Mouse (Mus musculus) layer of hippocampus, adult 8-10 months (tissue): Measurements from ENCODE around the gene Npas4. TPM values are rescaled to one million over a fixed set of nuclear protein-coding genes. Genes with fewer than 3 reads are reported as not detected.
"Not testable (repeated sequence)": the region's sequence is repeated elsewhere in the genome, so short reads cannot be mapped to it uniquely, and the experiment has no call there.

Source experiments
- DNase-seq, 2 experiments: peaks; one replicate each; pipeline ENCODE4 v3.0.0; 2022; ENCODE audit warnings: low spot score in 2 of 2
- total RNA-seq, 4 experiments: library from RNA; stranded (reverse); gene quantifications; 2 replicates each; pipeline ENCODE4 v1.2.4; 2022

The Npas4 gene
- total RNA-seq, 4 experiments from 2014 or later: 4.0 to 10.8 (median 8.3) TPM

DNA sequence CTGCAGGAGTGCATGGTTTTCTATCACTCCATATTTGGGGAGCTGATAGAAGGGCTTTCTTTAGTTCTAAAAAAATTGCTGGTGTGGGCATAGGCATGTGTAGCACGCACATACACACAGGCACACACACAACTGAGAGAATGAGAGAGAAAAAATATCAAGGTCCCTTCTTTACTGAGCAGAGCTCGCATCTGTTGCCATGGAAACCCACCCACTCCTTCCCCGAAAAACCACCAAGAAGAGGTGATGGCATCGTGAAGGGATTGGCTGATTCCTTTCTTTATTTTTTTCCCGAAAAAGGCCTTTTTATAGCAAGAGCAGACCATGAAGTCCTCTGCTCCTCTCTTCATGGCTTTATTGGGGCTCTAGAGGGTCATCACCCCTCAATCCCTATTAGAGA lies 3.9 kb upstream of the Npas4 start:
- peak; percentile 76 to 84 for DNase-seq

DNA sequence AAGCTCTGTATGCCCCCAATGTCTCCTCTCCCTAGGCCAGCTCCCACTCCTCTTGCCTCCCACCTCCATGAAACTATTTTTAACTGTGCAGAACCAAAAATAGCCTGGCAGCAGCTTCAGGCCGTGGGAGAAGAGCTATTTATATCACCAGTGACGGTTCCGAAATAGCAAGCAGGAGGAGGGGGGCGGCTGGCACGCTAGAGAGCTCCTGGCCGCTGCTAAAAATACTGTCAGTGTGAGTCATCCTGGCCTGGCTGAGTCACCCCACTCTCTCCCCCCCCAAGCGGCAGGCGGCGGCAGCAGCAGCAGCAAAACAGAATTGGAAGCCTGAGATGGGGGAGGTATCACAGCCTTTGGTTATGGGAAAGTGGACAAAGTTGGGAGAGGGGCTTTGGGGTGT lies 2.8 kb upstream of the Npas4 start:
- peak; percentile 75 to 85 for DNase-seq

DNA sequence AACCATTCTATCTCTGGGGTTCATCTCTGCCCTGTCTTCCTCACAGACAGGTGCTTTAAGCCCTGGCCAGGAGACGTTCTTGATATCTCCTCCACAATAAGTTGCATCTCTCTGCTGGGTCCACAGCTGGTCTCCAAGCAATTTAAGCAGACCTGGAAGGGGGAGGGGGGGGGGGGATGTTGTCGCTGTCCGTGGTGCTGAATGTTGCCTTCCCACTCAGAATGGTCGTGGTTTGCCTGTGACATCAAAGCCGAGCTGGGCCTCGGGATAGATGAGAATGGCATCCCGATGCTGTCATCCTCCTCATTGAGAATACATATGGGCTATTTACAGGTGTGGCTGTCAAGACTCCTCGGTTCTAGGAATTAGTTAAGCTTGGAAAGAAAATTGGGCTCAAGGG lies 2.3 kb upstream of the Npas4 start:
- no peak for DNase-seq

DNA sequence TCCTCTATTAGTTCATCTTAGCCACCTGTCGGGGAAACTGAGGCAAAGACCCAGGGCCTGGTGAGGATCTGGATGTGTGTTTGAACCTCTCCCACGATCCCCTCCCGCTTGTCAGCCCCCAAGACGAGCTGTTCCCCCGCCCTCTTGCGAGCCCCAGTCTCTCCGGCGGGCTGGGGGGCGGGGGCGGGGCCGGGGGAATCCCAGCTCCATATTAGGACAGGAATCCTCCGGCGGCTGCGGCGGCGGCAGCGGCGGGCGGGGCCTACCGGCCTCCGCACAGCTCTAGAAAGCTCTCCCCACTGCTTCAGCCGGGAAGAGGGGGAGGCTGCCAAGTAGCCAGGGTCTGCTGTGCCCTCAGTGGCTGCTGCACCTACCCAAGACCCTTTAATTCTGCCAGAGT lies 600 bp upstream of the Npas4 start:
- DNase-seq: no peak

DNA sequence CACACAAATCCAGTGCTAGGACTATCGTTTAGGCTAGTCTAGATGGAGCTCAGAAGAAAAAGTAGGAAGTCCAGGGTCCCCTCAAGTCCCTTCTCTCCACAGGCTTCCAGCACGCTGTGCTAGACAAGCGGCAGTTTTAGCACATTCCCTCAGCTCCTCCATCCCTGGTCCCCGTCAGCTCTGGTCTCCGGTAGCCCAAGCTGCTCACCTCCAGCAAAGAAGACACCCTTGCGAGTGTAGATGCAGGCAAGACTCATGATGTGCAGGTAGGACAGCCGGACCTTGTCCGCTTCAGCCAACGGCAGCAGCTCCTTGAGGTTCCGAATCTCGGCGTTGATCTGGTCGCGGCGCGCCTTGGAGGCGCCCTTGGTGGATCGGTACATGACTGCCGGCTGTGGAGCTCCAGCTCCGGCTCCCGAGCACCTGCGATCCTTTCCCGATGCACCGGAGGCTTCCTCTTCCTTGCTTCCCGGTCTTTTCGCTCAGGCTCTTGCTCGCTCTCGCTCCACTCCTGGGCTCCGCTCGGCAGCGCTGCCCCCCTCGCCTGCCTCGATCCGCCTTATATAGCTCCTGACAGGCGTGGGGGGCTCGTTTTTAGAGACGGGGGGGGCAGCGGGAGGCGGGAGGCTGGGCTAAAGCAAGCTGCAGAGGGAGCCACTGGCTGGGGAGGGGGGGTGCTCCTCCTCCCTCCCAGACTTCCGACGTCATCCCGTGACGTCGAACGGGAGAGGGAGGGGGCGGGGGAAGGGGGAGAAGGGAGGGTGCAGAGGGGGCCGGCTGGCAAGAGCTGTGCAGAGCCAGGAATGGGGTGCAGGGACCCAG lies 471 bp downstream of the Npas4 start:
- DNase-seq: peak; percentile 53 to 70

DNA sequence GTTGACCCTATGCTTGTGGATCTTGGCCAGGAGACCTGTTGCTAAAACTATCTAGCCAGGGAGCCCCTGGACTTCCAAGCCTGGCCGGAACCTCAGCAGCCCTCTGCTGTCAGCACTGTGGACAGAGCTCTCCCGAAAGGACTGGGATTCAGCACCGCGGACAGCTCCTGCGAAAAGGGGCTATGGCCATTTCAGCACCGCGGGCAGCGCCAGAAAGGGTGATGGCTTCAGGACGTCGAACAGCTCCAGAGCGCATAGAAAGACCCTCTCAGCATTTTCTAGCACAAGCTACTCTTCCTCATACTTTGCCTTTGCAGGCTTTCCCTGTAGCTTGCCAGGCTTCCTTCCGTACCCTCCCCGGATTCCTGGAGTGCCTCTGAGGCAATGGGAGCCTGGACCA lies 1.1 kb downstream of the Npas4 start:
- peak; percentile 45 to 74 for DNase-seq

DNA sequence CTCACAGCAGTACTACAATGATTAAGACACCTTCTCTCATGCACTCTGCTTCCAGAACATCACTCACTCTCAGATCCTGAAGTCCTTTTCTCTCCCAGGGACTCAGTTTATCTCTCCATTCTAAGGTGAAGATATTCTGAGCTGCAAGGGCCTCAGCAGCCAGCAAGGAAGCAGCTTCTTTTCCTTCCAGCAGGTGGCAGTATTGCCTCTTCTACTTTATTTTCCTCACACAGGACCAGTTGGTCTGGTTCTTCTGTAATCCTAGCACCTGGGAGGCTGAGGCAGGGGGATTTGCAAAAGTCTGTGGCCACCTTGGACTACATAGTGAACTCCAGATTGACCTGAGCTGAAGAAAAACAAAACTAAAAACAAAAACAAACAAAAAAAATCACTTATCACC lies 8.3 kb downstream of the Npas4 start:
- DNase-seq: peak in 1 of 2 experiments; percentile 75

DNA sequence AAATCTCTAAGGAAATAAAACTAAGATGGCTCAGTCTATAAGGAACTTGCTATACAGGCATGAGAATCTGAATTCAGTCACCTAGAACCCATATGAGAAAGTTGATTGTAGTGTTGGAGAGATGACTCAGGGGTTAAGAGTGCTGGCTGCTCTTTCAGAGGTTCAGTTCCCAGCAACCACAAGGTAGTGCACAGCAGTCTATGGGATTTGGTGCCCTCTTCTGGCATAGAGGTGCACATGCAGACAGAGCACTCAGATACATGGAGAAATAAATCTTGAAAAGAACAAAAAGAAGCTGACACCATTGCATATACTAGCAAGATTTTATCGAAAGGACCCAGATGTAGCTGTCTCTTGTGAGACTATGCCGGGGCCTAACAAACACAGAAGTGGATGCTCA lies 21.9 kb downstream of the Npas4 start:
- DNase-seq: no peak

DNA sequence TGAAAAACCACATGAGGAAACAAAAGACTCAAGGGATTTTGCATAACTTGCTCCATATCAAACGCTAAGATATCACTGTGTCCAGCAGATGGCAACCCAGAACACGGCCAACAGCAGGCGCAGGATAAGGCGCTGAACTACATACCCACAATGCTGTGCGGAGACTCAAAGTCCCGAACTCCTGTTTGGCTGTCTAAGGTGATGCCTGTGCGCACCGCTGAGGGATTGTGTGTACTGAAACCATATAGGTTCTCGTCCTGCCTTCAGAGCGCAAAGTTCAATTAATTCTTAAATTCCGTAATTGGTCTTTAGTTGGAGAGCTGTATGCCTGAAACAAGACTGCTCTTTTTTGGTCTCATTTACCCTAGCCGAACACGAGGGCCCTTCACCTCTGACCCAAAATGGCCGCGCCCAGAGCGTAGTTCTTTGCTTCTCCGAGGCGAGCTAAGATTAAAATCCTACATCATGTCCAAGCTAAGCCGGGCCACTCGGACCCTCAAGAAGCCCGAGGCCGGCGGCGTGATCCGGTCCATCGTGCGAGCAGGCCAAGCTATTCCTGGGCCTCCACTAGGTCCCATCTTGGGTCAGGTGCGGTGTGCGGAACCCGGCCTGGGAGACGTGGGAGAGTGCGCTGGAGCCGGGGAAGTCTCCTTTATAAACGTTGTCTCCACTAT lies 28.1 kb downstream of the Npas4 start, which contains the start of gene Mrpl11:
Gene Mrpl11 (plus strand): TSS at position 220 of the 674 bp plus-strand sequence.
- DNase-seq: peak; percentile 89 to 95

DNA sequence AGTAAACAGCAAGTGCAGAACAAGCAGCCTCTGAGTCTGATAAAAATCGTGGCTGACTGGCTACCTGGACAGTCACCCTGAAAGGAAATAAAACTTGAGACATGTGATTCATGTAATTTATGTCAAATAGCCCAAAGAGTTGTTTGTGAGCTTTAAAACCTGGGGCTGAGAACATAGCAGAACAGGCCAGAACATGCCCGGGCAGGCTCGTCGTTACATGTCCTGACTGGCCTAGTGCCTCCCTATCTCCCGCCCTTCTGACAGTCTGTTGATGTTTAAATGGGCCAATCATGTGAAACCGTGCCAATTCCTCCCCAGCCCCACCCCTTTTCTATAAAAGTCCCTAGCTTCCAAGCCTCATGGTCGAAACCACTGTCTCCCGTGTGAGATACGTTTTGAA lies 41.5 kb downstream of the Npas4 start:
- DNase-seq: not testable (repeated sequence)

DNA sequence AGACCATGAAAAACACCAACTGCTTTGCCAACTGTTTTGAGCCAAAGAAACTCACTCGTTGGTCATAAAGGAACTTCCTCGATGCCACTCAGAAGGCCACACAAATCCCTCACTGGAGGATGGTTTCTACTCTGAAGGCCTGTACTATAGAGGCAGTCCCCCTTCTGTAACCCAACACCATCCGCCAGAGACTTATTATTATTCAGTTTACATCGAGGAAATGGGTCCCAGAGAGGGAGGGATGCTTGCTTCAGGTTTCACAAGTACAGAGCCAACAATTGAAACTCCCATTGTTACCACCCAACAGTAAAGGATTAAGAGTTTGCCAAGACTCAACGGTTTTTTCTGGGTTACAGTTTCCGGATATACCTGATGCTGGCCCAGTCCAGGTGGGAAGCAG lies 44.6 kb downstream of the Npas4 start:
- DNase-seq: no peak

DNA sequence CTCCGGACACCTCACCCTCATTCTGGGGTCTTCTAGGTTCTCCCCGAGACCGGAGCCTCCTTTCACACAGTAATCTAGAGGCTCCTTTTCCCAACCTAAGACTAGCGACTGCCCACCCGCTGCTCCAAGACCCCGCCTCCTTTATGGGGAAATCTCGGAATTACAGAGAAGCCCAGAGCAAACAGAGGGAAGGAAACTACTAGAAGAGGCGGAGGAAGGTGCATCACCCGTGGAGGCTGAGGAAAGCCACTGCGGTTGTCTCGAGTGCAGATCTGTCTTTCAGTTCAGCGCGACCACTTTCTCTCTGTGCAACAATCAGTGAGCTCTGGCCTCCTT lies 46.9 kb downstream of the Npas4 start:
- DNase-seq: no peak

DNA sequence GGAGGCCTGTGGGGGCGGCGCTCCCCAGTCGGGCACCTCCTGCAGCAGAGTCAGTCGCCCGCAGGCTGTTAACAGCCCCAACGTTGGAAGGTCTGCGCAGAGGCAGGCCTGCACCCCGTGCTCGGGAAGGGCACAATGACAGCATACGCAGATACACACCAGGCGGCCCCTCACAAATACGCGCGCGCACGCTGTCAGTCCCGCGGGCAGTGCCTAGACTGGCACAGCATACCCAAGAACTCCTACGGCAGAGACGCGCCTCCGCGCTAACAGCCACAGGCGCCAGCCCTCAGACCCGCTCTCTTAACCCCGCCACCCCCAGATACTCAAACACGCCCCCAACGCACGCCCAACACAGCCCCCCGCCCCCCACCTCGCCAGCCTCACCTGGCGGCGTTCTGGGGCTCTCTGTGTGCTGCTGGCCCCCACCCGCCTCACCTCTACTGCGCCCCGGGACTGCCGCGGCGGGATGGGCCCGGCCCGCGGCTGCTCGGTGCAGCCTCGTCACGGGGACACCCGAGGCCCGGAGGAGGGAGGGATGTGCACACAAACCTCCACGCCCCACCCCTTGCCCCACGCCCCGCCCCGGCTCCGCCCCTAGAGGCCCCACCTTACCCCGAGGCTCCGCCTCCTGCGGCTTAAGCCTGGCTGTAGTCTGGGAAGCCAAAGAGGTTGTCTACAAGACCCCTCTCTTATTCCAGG lies 47.4 kb downstream of the Npas4 start, which contains the start of gene Peli3:
Gene Peli3 (minus strand): TSS at position 577 of the 702 bp plus-strand sequence.
- peak; percentile 45 to 62 for DNase-seq

DNA sequence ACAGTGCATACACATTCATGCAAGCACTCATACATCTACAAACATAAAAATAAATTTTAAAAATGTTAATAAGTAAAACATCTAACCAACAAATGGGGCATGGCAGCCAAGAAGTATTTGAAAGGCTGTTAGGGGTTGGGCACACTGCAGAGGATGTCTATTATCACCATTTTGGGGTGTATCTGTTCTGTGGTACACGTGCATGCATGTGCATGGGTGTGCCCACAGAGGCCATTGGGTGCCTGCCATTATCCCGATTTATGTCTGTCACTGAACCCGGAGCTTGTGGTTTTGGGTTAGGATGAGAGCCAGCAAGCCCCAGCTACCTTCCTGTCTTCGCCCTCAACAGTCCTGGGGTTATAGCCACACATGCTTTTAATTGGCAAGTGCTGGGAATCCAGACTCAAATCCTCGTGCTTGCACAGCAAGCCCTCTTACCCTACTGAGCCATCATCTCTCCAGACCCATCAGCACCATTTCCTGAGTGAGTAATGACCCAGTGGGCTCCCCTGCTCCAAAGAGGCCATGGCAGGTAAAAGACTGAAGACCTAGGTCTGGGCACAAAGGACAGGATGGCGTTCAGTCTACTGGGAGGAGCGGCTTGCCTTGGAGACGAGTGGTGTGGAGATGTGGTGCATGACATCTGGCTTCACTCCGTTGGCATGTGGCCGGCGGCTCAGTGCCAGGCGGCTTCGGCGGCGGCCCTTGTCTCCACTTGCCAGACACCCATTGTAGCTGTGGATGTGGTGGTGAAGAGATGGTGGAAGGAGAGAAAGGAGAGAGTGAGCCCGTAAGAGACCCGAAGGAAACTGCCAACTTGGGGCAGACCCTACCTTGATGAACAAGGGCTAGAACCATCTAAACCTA lies 52.4 kb downstream of the Npas4 start:
- DNase-seq: no peak

DNA sequence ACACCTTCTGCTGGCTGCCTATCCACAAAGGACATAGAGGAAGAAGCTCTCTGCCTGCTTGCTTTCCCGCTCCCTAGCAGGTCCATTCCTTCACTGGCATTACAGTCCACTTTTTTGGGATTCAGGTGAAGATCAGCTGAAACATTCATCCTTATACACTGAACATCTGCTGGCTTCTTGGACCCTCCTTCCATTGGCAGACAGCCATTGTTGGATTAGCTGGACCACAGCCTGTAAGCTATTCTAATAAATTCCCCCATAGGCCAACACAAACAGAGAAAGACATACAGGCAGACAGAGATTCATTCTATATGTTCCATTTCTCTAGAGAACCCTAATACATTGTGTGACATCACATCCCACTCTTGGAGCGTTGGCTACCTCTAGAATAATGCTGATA lies 53.2 kb downstream of the Npas4 start:
- DNase-seq: no peak

Other genes with a start within 250 kb of the Npas4 start
- 10 to 100 TPM; 14.6 to 20.0 (median 17.2) TPM for gene Rbm4b, start 233.8 kb downstream of the Npas4 start, total RNA-seq
- 10 to 100 TPM; 79.4 to 87.1 (median 84.8) TPM for gene Rbm4, start 196.4 kb downstream of the Npas4 start, total RNA-seq
- gene Gm21992, start 178.7 kb downstream of the Npas4 start, total RNA-seq: 10 to 100 TPM; 22.5 to 29.2 (median 26.0) TPM
- gene Rbm14, start 178.7 kb downstream of the Npas4 start, total RNA-seq: 10 to 100 TPM; 45.5 to 60.9 (median 54.8) TPM
- 10 to 100 TPM; 30.9 to 44.4 (median 38.5) TPM for gene Ccs, start 151.0 kb downstream of the Npas4 start, total RNA-seq
- gene Ccdc87, start 150.9 kb downstream of the Npas4 start, total RNA-seq: 1 to 10 TPM; 2.1 to 2.8 (median 2.4) TPM
- 100 to 1,000 TPM; 110 to 126 (median 119) TPM for gene Ctsf, start 135.2 kb downstream of the Npas4 start, total RNA-seq
- gene Actn3, start 112.4 kb downstream of the Npas4 start, total RNA-seq: 1 to 10 TPM in 3 of 4 experiments, under 1 TPM in 1; 0.74 to 1.4 (median 1.1) TPM
- 10 to 100 TPM; 25.1 to 32.1 (median 25.6) TPM for gene Zdhhc24, start 111.6 kb downstream of the Npas4 start, total RNA-seq
- gene Bbs1, start 83.7 kb downstream of the Npas4 start, total RNA-seq: 10 to 100 TPM; 32.7 to 45.2 (median 39.3) TPM
- gene Dpp3, start 62.0 kb downstream of the Npas4 start, total RNA-seq: 10 to 100 TPM; 38.9 to 41.3 (median 39.7) TPM
- 10 to 100 TPM; 25.5 to 31.6 (median 28.9) TPM for gene Peli3, start 47.2 kb downstream of the Npas4 start, total RNA-seq
- gene Mrpl11, start 28.2 kb downstream of the Npas4 start, total RNA-seq: 10 to 100 TPM; 51.9 to 62.5 (median 56.4) TPM
- 10 to 100 TPM; 12.3 to 19.8 (median 16.3) TPM for gene Slc29a2, start 33.5 kb upstream of the Npas4 start, total RNA-seq
- gene B4gat1, start 48.5 kb upstream of the Npas4 start, total RNA-seq: 100 to 1,000 TPM; 107 to 119 (median 111) TPM
- 1 to 10 TPM; 4.4 to 10.0 (median 6.3) TPM for gene AC124502.3, start 48.6 kb upstream of the Npas4 start, total RNA-seq
- 10 to 100 TPM; 18.3 to 24.6 (median 20.6) TPM for gene Brms1, start 51.0 kb upstream of the Npas4 start, total RNA-seq
- 100 to 1,000 TPM in 1 of 4 experiments, 10 to 100 TPM in 3; 89.3 to 115 (median 96.8) TPM for gene Rin1, start 60.2 kb upstream of the Npas4 start, total RNA-seq
- 1 to 10 TPM; 3.7 to 5.6 (median 4.4) TPM for gene Cd248, start 77.8 kb upstream of the Npas4 start, total RNA-seq
- gene Tmem151a, start 95.2 kb upstream of the Npas4 start, total RNA-seq: 100 to 1,000 TPM; 104 to 117 (median 106) TPM
- gene Yif1a, start 98.2 kb upstream of the Npas4 start, total RNA-seq: 10 to 100 TPM; 21.4 to 29.8 (median 25.9) TPM
- 100 to 1,000 TPM; 417 to 436 (median 422) TPM for gene Cnih2, start 108.2 kb upstream of the Npas4 start, total RNA-seq
- 100 to 1,000 TPM; 154 to 165 (median 160) TPM for gene Rab1b, start 116.8 kb upstream of the Npas4 start, total RNA-seq
- gene Klc2, start 128.2 kb upstream of the Npas4 start, total RNA-seq: 100 to 1,000 TPM; 215 to 240 (median 227) TPM